Mouse (Mus musculus) c-Kit-negative CD71-positive TER-119-positive erythroid progenitor cells, embryonic 14.5 days (primary cell): ENCODE measurements around the gene Sppl2b.

Experiments used
- DNase-seq: peaks from one replicate; pipeline ENCODE4 v3.0.0-alpha.2; 2013; ENCODE audit warnings: low read depth, low spot score

The Sppl2b gene

DNA sequence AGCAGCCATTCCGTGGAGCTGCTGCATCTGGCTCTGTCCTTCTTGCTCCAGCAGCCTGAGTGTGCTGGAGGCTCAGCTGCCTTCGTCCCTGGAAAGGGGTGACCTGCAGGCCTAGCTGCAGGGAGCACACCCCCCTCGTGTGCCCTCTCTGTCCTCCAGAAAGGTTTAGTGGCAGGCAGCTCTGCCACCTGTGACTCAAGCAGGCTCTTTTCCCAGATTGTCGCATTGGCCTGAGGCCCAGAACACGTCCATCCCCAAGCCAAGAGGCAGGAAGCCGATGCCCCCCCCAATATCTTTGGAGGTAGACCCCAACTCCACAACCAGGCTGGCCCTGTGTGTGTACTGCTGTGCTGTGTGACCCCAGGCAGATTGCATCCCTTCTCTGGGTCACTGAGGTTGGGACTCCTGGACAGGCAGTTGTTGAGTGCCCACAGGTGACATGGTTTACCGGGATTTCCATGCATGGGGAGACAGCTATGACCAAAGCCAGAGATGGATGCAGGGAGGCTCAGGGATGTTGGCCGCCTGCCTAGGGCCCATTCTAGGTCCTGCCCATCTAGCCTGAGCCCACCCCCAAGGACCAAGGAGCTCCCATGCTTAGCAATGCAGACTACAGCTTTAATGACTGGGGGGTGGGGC lies 9.9 kb upstream of the Sppl2b start:
- DNase-seq, result no peak

DNA sequence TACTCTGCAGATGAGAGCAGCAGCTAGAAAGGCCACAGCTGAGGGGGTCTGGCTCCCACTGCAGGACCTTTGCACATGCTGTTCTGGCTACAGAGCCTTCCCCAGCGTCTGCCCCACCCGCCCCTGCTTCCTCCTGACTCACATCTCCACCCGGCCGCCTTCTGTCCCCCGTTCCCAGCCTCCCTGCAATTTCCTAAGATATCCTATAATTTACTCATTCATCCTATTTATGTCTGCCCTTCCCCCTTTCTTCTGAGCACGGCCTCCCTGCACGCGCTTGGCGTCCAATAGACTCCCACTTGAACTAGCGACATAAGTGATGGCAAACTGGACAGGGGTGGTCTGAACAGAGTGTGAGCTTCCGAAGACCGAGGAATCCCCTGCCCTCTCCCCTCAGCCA lies 9.3 kb upstream of the Sppl2b start:
- no peak for DNase-seq

DNA sequence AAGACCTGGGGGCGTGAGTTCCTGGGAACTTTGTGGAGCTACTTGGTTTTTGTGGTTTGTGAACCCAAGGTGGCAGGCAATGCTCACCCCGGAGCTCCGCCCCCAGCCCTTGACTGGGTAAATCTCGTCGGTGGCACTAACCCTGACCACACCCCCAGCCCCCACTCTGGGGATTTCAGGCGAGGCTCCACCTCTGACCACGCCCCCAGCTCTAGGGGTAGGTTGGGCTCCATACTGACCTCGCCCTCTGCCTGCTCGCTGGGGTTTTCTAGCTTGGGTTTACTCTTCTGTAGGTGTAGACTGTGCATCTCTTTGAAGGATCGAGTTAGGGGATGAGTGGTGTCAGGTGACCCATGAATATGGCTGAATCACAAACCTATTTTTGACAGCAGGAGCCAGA lies 6.5 kb upstream of the Sppl2b start:
- no peak for DNase-seq

DNA sequence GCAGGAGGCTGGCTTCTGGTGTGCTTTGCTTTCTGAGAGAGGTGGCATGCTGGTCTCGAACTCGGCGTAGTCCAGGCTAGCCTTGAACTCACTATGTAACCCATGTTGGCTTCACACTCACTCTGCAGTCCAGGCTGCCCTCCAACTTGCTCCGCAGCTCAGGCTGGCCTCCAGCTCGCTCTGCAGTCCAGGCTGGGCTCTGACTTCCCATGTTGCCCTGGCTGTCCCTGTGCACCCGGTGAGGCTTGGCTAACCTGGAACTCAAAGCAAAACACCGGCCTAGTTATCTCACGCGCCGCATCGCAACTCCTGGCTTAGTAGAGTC lies 636 bp downstream of the Sppl2b start:
- DNase-seq, result peak; percentile 46

DNA sequence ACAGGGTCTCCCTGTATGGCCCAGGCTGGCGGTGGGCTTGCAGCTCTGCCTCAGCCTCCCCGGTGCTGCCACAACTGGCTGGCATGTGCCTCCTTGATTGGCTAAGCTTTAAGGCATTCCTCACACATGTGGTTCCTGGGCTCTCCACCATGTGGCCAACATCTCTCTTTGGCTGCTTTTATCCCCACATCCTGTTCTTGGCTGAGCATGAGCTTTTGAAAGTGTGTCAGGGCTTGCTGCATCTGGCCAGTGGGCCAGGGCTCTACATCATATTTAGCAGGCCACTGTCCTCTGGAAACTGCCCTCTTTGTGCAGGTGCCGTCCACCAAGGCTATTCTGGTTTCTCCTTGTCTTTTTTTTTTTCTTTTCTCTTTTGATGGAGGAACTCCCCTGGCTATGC lies 1.2 kb downstream of the Sppl2b start:
- DNase-seq, result no peak

DNA sequence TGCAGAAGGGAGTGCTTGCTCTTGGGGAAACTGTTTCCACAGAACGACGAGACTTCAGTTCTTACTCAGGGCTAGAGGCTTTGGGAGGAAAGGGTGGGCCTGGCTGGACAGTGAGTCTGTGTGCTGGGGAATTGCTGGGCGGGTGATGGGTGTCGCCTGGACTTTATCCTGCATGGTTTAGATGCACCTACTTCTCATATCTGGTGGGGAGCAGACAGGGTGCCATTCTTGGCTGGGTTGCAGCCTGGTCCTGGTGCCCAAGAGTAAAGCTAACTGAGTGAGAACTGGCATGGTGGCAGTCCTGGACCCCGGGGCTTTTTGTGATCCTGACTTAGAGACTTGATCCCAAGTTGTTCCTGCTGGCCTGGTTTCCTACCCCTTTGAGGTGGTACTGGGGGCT lies 1.8 kb downstream of the Sppl2b start:
- peak; percentile 53 for DNase-seq

DNA sequence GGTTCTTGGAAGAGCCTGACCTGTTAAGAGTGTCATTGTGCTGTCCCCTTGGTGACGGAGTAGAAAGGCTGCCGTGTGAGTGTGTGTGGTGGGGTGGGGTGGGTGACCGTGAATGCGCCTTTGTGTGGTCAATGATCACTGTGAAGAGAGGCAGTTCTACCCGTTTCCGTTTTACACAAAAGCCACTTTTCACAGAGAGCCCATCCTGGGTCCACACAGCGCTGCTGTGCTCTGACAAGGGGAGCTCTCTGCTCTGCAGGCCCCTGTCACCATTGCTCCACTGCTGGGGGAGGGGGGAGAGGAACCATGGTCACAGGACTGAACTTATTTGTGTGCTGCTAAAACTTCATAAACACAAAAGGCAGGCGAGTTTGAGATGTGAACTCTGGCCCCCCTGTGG lies 2.3 kb downstream of the Sppl2b start:
- no peak for DNase-seq

DNA sequence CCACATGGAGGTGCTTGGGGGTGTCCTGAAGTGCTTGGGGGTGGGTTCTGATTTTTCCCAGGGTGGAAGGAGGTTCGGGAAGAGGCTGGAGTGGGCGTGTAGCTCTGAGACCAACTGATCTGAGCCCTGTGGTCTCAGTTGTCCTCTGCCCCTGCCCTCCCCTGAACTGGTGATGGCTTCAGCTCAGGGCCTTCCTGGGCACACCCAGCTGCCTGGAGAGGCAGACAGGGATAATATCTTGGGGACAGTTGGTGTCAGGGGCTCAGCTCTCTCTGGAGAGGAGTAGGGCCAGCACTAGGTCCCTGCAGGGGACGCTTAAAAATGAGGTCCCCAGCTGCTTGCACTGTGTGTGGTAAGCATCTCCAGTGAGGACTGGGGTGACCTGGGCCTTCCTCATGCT lies 2.8 kb downstream of the Sppl2b start:
- DNase-seq, result peak; percentile 64

DNA sequence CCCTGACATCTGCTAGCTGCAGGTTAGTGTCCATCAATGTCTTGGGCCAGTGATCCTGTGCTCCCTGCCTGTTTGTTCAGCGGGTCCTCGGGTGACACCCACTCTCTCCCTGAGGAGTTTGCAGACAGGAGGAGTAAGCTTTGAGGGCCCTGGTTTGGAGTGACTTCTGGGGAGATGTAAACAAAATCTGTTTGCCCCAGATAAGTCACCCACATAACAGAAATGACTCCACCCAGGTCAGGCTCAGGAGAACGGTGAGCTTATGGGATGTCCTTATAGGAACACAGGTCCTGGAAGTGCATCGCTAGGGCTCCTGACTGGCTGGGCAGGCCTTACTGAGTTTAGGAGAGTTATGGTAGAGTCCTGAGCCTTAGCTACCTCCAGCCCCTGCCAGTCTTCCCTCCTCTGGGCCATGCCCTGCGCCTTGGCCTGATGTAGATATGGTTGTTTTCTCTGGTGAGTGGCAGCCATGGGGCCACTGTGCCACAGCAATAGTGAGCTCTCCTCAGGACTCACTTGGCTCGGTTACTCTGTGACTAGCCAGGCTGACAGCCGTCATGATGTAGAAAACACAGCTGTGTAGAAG lies 3.4 kb downstream of the Sppl2b start:
- DNase-seq, result peak; percentile 89

DNA sequence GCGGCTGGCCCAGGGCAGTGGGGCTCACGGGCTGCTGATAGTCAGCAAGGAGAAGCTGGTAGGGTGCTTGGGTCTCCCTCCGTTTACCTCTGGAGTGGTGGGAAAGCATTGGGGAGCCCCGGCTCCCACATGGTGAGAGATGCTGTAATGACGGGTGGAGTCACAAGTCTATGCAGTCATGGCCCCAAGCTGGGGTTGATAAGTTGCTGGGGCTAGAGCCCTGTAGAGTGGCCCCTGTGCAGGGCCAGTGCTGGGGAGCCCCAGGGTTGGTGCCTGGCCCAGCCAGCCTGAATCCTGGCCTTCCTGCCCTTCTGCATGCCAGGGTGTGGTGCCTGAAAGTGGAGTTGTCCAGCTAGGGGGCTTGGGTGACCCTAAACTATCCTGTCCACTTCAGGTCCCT lies 7.2 kb downstream of the Sppl2b start:
- DNase-seq, result peak; percentile 43

DNA sequence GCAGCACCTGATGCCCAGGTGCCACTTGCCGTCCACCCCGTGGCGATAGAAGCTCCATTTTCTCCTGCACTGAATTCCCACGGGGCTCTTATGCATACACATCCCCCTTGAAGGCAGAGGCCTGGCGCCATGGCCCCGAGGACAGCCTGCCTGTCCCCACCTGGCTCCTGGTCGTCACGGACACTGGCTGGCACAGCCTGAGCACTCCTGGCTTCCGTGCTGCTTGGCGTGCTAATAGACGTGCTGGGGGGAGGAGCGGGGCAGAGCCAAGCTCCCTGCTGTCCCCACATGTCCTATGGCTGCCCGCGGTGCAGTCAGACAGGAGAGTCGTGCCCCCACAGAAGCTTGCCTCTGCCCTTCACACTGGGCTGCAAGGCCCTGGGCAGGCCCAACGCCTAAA lies 9.4 kb downstream of the Sppl2b start:
- DNase-seq, result no peak

DNA sequence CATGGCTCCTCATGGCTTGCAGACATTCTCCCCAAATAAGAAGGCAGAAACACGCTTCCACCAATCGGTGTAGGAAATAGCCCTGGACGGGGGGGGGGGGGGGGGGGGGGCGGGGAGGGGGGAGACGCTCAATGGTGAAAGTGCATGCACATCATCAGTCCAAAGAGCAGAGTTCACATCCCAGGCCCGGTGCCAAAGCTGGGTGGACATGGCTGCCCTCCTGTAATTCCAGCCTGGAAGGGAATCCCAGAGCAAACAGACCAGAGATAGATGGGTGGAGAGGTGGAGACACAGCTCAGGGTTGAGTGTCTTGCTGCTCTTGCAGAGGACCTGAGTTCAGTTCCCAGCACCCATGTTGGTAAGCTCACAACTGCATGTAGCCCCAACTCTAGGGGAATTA lies 15.9 kb downstream of the Sppl2b start:
- DNase-seq, result no peak

DNA sequence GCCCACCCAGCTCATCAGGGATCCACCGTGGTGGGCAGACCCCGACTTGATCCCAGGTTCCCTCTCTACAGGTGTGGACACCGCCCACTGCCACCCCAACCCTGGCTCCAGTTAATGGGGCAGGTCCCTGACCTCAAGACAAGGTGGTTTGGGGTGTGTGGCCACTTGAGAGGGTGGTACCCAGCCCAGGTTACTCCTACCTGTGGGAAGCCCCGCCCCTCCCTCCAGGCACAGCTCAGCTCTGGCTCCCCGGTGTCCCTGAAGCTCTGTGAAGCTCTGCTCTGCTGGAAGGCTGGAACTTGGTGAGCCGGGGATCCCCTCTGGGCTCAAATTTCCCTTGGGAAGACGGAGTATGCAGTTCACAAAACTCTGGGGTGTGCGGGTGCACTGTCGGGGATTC lies 16.5 kb downstream of the Sppl2b start, which contains the start of gene Tmprss9:
Gene Tmprss9, plus strand, starts transcription at position 268 of the 400 bp plus-strand sequence.
- DNase-seq, result no peak

DNA sequence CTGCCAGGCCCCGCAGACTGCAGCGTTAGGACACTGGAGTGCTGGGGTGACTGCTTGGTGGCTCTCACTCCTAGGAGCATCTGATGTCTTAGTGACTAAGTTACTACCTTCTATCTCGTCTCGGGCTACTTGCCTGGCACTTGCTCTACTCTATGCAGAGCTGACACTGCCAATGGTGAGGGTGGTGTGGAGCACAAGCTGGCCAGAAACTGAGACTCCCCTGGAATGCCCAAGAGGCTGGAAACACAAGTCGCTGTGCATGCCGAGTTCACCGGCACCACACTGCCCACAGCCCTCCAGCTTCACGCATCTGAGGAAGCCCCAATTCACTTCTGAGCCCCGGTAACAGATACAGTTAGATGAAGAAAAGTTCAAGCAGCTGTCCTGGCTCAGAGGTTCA lies 19.0 kb downstream of the Sppl2b start:
- no peak for DNase-seq

DNA sequence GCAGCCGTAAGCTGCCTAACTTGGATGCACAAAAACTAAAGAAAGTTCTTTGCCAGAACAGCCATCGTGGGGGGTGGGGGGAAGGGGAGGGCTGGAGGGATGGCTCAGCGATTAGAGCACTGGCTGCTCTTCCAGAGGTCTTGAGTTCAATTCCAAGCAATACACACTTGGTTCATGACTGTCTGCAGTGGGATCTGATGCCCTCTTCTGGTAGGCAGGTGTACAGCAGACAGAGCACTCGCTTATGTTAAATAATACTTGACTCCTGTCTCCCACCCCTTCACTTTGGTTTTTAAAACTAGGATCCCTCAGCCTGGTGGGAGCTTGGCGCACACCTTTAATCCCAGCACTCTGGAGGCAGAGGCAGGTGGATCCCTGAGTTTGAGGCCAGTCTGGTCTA lies 21.0 kb downstream of the Sppl2b start:
- DNase-seq, result peak; percentile 69

DNA sequence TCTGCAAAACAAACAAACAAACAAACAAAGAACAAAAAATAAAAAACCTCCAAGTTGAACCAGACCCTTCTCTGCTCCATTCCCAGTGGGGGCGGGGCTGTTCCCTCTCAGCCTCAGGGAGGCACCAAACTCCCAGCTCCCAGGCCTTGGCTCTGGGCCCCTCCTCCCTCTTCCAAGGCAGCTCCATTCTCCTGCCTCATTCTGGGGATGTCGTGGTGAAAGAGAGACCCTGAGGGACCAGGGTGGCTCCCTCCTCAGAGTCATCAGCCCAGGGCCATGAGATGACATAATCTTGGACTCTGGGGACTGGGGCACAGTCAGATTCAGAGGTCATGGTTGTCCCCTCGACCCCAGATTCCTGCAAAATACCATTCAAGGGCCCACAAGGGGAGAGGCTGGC lies 21.5 kb downstream of the Sppl2b start:
- no peak for DNase-seq

DNA sequence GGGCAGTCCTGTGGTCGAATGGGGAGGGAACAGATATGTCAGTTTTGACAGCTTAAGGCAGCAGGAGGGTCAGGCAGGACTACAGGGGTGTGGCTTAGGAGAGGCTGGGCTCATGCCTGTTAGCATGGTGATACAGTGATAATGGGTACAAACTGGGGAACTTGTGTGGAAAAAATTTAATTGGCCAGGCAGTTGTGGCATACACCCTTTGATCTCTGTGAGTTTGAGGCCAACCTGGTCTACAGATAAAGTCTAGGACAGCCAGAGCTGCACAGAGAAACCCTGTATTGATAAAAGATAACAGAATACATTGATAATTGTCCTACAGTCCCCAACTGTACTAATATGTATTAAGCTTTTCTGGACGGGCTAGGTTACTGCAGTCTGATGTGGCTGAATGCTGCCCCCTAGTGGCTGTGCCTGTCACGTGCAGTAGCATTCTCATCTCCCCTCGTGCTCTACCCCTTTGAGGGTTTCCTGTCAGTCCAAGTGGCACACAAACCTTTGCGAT lies 25.1 kb downstream of the Sppl2b start:
- DNase-seq, result peak; percentile 83

DNA sequence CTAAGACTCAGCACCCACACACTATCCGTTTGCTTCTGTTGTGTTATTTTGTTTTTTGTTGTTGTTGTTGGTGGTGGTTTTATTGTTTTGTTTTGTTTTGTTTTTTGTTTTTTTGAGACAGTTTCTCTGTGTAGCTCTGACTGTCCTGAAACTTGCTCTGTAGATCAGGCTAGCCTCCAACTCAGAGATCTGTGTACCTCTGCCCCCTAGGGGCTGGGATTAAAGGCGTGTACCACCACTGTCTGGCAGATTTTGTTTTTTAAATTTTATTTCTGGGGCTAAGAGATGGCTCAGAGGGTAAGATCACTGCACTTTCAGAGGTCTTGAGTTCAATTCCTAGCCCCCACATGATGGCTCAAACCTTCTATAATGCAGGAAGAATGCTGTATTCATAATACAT lies 25.8 kb downstream of the Sppl2b start:
- DNase-seq, result no peak

DNA sequence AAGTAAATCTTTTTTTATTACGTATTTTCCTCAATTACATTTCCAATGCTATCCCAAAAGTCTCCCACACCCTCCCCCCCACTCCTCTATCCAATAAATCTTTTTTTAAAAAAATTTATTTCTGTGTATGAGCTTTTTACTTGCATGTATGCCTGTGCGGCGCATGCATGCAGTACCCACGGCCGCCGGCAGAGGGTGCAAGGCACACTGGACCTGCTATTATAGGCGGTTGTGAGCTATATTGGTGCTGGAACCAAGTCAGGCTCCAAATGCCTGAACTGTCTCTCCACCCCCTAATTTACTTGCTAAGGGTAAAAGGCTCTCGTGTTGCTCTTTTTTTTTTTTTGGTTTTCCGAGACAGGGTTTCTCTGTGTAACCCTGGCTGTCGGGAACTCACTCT lies 26.2 kb downstream of the Sppl2b start:
- peak; percentile 68 for DNase-seq

DNA sequence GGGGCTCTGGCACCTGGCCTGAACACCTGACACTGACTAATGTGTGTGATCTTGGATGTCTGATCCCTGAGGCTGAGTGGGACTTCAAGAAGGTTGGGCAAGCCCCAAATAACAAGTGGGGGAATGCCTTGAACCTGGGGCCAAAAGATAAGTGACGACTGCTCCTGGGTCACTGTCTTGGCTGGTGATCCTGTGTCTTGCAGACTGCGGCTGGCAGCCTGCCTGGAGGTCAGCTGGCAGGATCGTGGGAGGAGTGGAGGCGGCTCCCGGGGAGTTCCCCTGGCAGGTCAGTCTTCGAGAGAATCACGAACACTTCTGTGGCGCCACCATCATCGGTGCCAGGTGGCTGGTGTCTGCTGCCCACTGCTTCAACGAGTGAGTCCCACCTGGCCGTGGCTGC lies 32.1 kb downstream of the Sppl2b start:
- DNase-seq, result no peak

DNA sequence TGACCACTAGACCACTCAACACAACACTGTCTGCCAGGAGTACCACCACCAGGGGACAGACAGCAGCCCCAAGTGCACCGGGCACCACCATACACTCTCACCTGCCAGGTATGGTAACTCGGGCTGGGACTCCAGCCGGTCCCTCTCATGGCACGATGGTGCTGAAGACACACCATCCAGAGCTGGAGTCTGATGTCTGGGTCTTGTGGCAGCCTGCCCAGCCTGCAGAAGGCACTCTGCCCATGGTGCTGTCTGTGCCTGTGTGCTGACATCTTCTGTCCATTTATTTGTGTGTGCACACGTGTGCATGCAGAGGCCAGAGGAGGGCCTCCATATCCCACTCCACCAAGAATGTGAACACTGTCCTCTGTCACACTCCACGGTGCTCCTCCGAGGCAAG lies 40.0 kb downstream of the Sppl2b start:
- DNase-seq, result no peak

DNA sequence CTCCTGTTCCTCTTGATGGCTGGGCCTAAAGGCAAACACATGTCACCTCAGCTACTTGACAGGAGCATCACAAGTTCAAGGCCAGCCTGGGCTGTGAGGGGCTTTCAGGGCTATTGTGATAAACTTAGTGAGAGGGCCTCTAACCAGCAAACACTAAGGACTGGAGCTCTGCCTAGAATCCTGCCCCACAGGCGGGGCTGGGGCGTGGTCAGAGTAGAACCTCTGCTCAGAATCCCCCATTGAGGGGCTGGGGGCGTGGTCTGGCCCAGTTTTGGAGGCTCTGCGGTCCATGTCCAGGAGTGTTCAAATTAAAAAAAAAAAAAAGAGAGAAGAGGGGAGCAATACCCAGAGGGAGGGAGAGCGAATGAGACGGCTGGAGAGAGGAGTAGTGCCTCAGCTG lies 40.6 kb downstream of the Sppl2b start:
- no peak for DNase-seq

DNA sequence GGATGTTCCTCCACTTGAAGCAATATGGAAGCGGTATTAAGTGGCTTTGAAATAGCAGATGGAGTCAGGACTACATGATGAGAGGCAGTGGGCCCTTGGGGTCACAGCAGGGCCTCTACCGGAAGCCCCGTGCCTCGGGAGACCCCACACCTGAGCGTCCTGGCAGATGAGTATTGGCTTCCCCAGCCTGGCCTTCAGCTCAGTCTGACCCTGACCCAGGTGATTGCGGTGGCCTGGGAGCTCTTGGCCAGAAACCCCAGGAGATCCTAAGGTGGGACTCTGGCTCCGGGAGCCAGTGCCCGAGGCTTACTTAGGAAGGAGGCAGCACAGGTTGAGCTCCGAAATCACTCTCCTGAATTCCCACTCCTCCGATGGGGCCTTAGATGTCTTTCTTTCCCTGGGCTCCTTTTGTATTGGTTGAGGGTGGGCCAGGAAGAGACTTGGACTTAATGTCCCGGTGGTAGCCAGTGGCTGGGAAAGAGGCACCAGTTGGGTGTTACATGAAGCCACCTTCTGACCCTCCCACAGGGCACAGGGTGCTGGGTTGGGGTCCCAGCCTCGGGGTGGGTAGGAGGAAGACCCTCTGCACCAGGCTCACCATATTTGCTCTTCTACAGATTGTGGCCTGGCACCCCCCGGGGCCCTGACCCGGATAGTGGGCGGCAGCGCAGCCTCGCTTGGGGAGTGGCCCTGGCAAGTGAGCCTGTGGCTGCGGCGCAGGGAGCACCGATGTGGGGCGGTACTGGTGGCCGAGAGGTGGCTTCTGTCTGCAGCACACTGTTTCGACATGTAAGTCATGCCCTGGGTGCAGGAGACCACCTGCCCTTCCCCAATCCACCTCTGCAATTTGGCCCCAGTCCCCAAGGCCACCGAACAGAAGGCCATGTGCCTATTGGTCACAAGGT lies 41.8 kb downstream of the Sppl2b start:
- no peak for DNase-seq
